Mouse (Mus musculus) midbrain, embryonic 14.5 days (tissue): ENCODE measurements around the gene Bicdl1. TPM values are rescaled to one million over a fixed set of nuclear protein-coding genes. Genes with fewer than 3 reads are reported as not detected.
A peak's percentile ranks its signal among the peaks of the same experiment; 100 is the strongest.

ENCODE experiments used
- ATAC-seq: fragments of 200-750 bp; cut with Nextera tagmentation; 2 replicates; pipeline ENCODE4 v1.8.0; 2017; ENCODE audit warnings: moderate number of reproducible peaks, moderate library complexity; ENCODE audit not compliant: low FRiP score, low TSS enrichment
- DNase-seq: peaks from one replicate; pipeline ENCODE4 v3.0.0-alpha.2; 2015
- H3K27ac ChIP-seq: fragments of 300-500 bp; sonication (generic); replicated peaks from 2 replicates; pipeline ENCODE4 v1.5.1; 2014; ENCODE audit warnings: mild to moderate bottlenecking, low read depth, low read length, moderate library complexity
- H3K27me3 ChIP-seq: fragments of 300-500 bp; sonication (generic); 2 replicates; pipeline ENCODE4 v1.6.1; 2014; ENCODE audit warnings: low read length, control low read depth, mixed read lengths; ENCODE audit not compliant: control insufficient read depth, insufficient read depth
- H3K36me3 ChIP-seq: fragments of 300-500 bp; sonication (generic); 2 replicates; pipeline ENCODE4 v1.6.1; 2014; ENCODE audit warnings: low read length, control low read depth; ENCODE audit not compliant: control insufficient read depth, insufficient read depth
- H3K4me1 ChIP-seq: fragments of 300-500 bp; sonication (generic); 2 replicates; pipeline ENCODE4 v1.6.1; 2014; ENCODE audit warnings: mild to moderate bottlenecking, antibody characterized with exemption, low read length, control low read depth; ENCODE audit not compliant: control insufficient read depth, insufficient read depth
- H3K4me2 ChIP-seq: fragments of 300-500 bp; sonication (generic); 2 replicates; pipeline ENCODE4 v1.6.1; 2014; ENCODE audit warnings: mild to moderate bottlenecking, low read length, moderate library complexity
- H3K4me3 ChIP-seq: fragments of 300-500 bp; sonication (generic); replicated peaks from 2 replicates; pipeline ENCODE4 v1.5.1; 2014; ENCODE audit warnings: low read depth, low read length
- H3K9ac ChIP-seq: fragments of 300-500 bp; sonication (generic); replicated peaks from 2 replicates; pipeline ENCODE4 v1.6.1; 2014; ENCODE audit warnings: mild to moderate bottlenecking, low read length, moderate library complexity
- H3K9me3 ChIP-seq: fragments of 300-500 bp; sonication (generic); 2 replicates; pipeline ENCODE4 v1.6.1; 2016; ENCODE audit warnings: low read length, control low read depth, mixed read lengths; ENCODE audit not compliant: control insufficient read depth
- WGBS: fragments of 180-500 bp; shearing (Covaris S2); extraction: QIAGEN DNeasy Blood & Tissue Kit; methylation state at CpG from one replicate; pipeline ENCODE4 v1.1.7; 2014; 5-methylcytosine and 5-hydroxymethylcytosine counted together
- polyA plus RNA-seq: library from polyadenylated mRNA; unstranded; fragments of >200 nt; fragmentation: Nextera tagmentation; extraction: Ambion mirVana; gene quantifications from 2 replicates; pipeline ENCODE4 v1.2.1, GENCODE M21; 2014

The Bicdl1 gene
- polyA plus RNA-seq, 1 experiment from 2014 or later = 39.0 TPM

- Histone ChIP-seq H3K4me3 (no peak overlapping the region), H3K9me3 (no peaks in the 10 kb centered on the region), H3K36me3 (peaks cover 22% of the 10 kb centered on the region), H3K9ac (no peak overlapping the region), H3K4me2 (no peak overlapping the region), H3K4me1 (peaks cover 17% of the 10 kb centered on the region), H3K27me3 (no peaks in the 10 kb centered on the region), H3K27ac (no peak overlapping the region)
- WGBS = 68% methylated on average over 6 of the region's 6 CpGs
- ATAC-seq (no peak), DNase-seq (no peak)
These were observed 95.9 kb downstream of the Bicdl1 start for GRCm38 (mm10) chr5:115635536-115635935.

- Histone ChIP-seq H3K4me3 (no peak overlapping the region), H3K36me3 (peaks cover 7% of the 10 kb centered on the region), H3K9me3 (no peaks in the 10 kb centered on the region), H3K9ac (no peak overlapping the region), H3K4me2 (no peak overlapping the region), H3K27ac (no peak overlapping the region), H3K4me1 (peaks cover 17% of the 10 kb centered on the region), H3K27me3 (no peaks in the 10 kb centered on the region)
- DNase-seq (no peak), ATAC-seq (no peak)
- 92% methylated on average over 8 of the region's 8 CpGs for WGBS
These were observed 97.4 kb downstream of the Bicdl1 start for GRCm38 (mm10) chr5:115634046-115634445.

- H3K4me2 ChIP-seq = peak overlapping the region; percentile 75
- H3K9me3 ChIP-seq = no peaks in the 10 kb centered on the region
- H3K4me3 ChIP-seq = peak overlapping the region; percentile 80
- peaks cover 17% of the 10 kb centered on the region for H3K4me1 ChIP-seq
- no peak overlapping the region for H3K27ac ChIP-seq
- no peak for ATAC-seq
- H3K36me3 ChIP-seq = no peaks in the 10 kb centered on the region
- H3K27me3 ChIP-seq = no peaks in the 10 kb centered on the region
- peak; percentile 12 for DNase-seq
- H3K9ac ChIP-seq = no peak overlapping the region; the same call in 1 of the 2 replicates
- 40% methylated on average over 4 of the region's 4 CpGs for WGBS
These were observed 98.4 kb downstream of the Bicdl1 start for GRCm38 (mm10) chr5:115633060-115633459.

GRCm38 (mm10) chr5:115632358-115632714 is 99.1 kb downstream of the Bicdl1 start:
- H3K4me3 ChIP-seq = peak overlapping the region; percentile 80
- H3K36me3 ChIP-seq = no peaks in the 10 kb centered on the region
- H3K9ac ChIP-seq = peak overlapping the region; percentile 90
- H3K27ac ChIP-seq = peak overlapping the region; percentile 90
- H3K4me1 ChIP-seq = peaks cover 17% of the 10 kb centered on the region
- peak overlapping the region; percentile 75 for H3K4me2 ChIP-seq
- peak; percentile 63 for DNase-seq
- WGBS = 2% methylated on average over 30 of the region's 30 CpGs
- no peaks in the 10 kb centered on the region for H3K9me3 ChIP-seq
- ATAC-seq = peak; percentile 22; the same call in 1 of the 2 replicates
- H3K27me3 ChIP-seq = no peaks in the 10 kb centered on the region

GRCm38 (mm10) chr5:115631505-115632357 is 99.7 kb downstream of the Bicdl1 start, which contains the start of gene Rab35:
Rab35 (plus strand) TSS chr5:115631908.
- 1% methylated on average over 64 of the region's 125 CpGs for WGBS
- H3K36me3 ChIP-seq = no peaks in the 10 kb centered on the region
- H3K4me2 ChIP-seq = peak within 1 kb of the TSS; percentile 82
- no peaks in the 10 kb centered on the region for H3K27me3 ChIP-seq
- H3K4me1 ChIP-seq = peaks cover 17% of the 10 kb centered on the region
- H3K9ac ChIP-seq = peak within 1 kb of the TSS; percentile 90
- H3K9me3 ChIP-seq = no peaks in the 10 kb centered on the region
- peak; percentile 99 for DNase-seq
- ATAC-seq = peak; percentile 86
- H3K27ac ChIP-seq = peak within 1 kb of the TSS; percentile 90
- H3K4me3 ChIP-seq = peak within 1 kb of the TSS; percentile 80

- Histone ChIP-seq H3K27ac (no peak overlapping the region), H3K36me3 (no peaks in the 10 kb centered on the region), H3K4me1 (peaks cover 14% of the 10 kb centered on the region), H3K4me3 (no peak overlapping the region), H3K9me3 (no peaks in the 10 kb centered on the region), H3K27me3 (no peaks in the 10 kb centered on the region), H3K9ac (no peak overlapping the region), H3K4me2 (no peak overlapping the region)
- DNase-seq (no peak), ATAC-seq (no peak)
- 39% methylated on average over 5 of the region's 5 CpGs for WGBS
These were observed 101.1 kb downstream of the Bicdl1 start for GRCm38 (mm10) chr5:115630291-115630690.

- WGBS = 92% methylated on average over 4 of the region's 4 CpGs
- Histone ChIP-seq H3K9ac (no peak overlapping the region), H3K4me3 (no peak overlapping the region), H3K27ac (no peak overlapping the region), H3K4me2 (no peak overlapping the region), H3K36me3 (no peaks in the 10 kb centered on the region), H3K27me3 (no peaks in the 10 kb centered on the region), H3K9me3 (no peaks in the 10 kb centered on the region), H3K4me1 (peaks cover 14% of the 10 kb centered on the region)
- DNase-seq (no peak), ATAC-seq (no peak)
These were observed 101.7 kb downstream of the Bicdl1 start for GRCm38 (mm10) chr5:115629672-115630071.

- Histone ChIP-seq H3K9ac (no peak overlapping the region), H3K4me3 (no peak overlapping the region), H3K27me3 (no peaks in the 10 kb centered on the region), H3K36me3 (peaks cover 1% of the 10 kb centered on the region; the same call in 1 of the 2 replicates), H3K4me1 (peaks cover 8% of the 10 kb centered on the region), H3K27ac (no peak overlapping the region), H3K9me3 (no peaks in the 10 kb centered on the region), H3K4me2 (no peak overlapping the region)
- ATAC-seq (no peak), DNase-seq (no peak)
- 78% methylated on average over 8 of the region's 8 CpGs for WGBS
These were observed 103.3 kb downstream of the Bicdl1 start for GRCm38 (mm10) chr5:115628083-115628482.
